Comparison of ENCODE assay signal across 19 mouse cellular contexts in genomic region chr8:44962572-44963231, GRCm38 (mm10). TPM values are rescaled to one million over a fixed set of nuclear protein-coding genes. Genes with fewer than 3 reads are reported as not detected.
DNase-seq lines count a peak whose midpoint lies in the region; ATAC-seq and TF ChIP-seq lines count a peak whose summit lies in the region.
"Had no signal": no experiment of that assay in that cellular context is flagged by ENCODE, and none has a peak within 500 bp of the region (broad histone marks: within the 10 kb centered on the region; RNA-seq: fewer than 3 reads in every experiment).

No protein-coding gene starts in this region.

- H3K36me3 ChIP-seq in heart, postnatal 0 days (replicated peaks; ENCODE audit: control insufficient read depth, insufficient read depth, low read length) = no peaks in the 10 kb centered on the region
- H3K36me3 ChIP-seq: G1E had no signal

- ATAC-seq in heart, postnatal 0 days (ENCODE audit: insufficient read depth, low read depth) = no peak
- ATAC-seq: CD4-positive, CD25-positive, alpha-beta regulatory T cell, adult 4 months; midbrain, embryonic 13.5 days had no signal

- DNase-seq in adrenal gland, adult (ENCODE audit: inconsistent age in 2 of 2, low spot score in 1 of 2) = peak; percentile 22 to 77
- DNase-seq in adrenal gland, postnatal 4 days (ENCODE audit: low spot score in 2 of 2) = no peak
- no peak for DNase-seq in heart, postnatal 0 days (ENCODE audit: low spot score)
- no peak for DNase-seq in heart, adult 8-10 months (ENCODE audit: low spot score)
- peak; percentile 52 for DNase-seq in ovary, adult 18-20 months (ENCODE audit: low spot score)
- DNase-seq in ovary, postnatal 14 days (ENCODE audit: low spot score) = no peak
- DNase-seq in left cerebral cortex, postnatal 36 days (ENCODE audit: low spot score in 2 of 2) = no peak
- no peak for DNase-seq in thymus, adult 18-20 months
- DNase-seq: cerebellum, adult 9-11 months; gastrocnemius, postnatal 14 days; kidney, postnatal 4 days; right cerebral cortex, adult 18-20 months had no signal

- WGBS in heart, postnatal 0 days = 72% methylated on average over 12 of the region's 12 CpGs

- no peak overlapping the region for H3K4me2 ChIP-seq in heart, postnatal 0 days (ENCODE audit: low read depth, low read length)
- H3K4me2 ChIP-seq: heart, embryonic 12.5 days; hindbrain, embryonic 14.5 days; limb, embryonic 15.5 days; midbrain, embryonic 13.5 days had no signal

- no peaks in the 10 kb centered on the region for H3K9me3 ChIP-seq in heart, postnatal 0 days (replicated peaks; ENCODE audit: control insufficient read depth, low read length)
- H3K9me3 ChIP-seq: forebrain, embryonic 10.5 days; heart, embryonic 12.5 days; limb, embryonic 15.5 days; midbrain, embryonic 13.5 days had no signal

- H3K27ac ChIP-seq in heart, postnatal 0 days (ENCODE audit: low read depth) = peak overlapping the region; percentile 26
- H3K27ac ChIP-seq: forebrain, embryonic 10.5 days; hindbrain, embryonic 14.5 days; limb, embryonic 15.5 days; midbrain, embryonic 13.5 days had no signal

- intact Hi-C loops in left cerebral cortex, postnatal 36 days (cut with DNase I) = no loop called here

- no peak overlapping the region for H3K9ac ChIP-seq in heart, postnatal 0 days (replicated peaks; ENCODE audit: low read depth, low read length)
- H3K9ac ChIP-seq: heart, embryonic 12.5 days; hindbrain, embryonic 14.5 days; limb, embryonic 15.5 days; midbrain, embryonic 13.5 days had no signal

- TF ChIP-seq CTCF in heart, postnatal 0 days (IDR thresholded peaks at IDR 0.05; ENCODE audit: low read depth) = no peak

- no peak overlapping the region for H3K4me3 ChIP-seq in heart, postnatal 0 days (ENCODE audit: low read depth, low read length)
- H3K4me3 ChIP-seq: forebrain, embryonic 10.5 days; heart, embryonic 12.5 days; limb, embryonic 15.5 days; midbrain, embryonic 13.5 days had no signal

- no peak for TF ChIP-seq EP300 in heart, postnatal 0 days (IDR thresholded peaks at IDR 0.05; ENCODE audit: low read depth)

- peaks cover 32% of the 10 kb centered on the region for H3K4me1 ChIP-seq in heart, postnatal 0 days (ENCODE audit: control insufficient read depth, insufficient read depth)

- no peaks in the 10 kb centered on the region for H3K27me3 ChIP-seq in heart, postnatal 0 days (ENCODE audit: control insufficient read depth, insufficient read depth, low read length)
- H3K27me3 ChIP-seq: heart, embryonic 12.5 days; limb, embryonic 15.5 days; midbrain, embryonic 13.5 days had no signal

RNA-seq across cellular contexts. Expression of gene Fat1, which starts 27.5 kb away (rescaled TPM):
- total RNA-seq in adrenal gland, postnatal 4 days (2021) = 10 to 100 TPM; 75.5 to 90.7 TPM
- total RNA-seq in heart, postnatal 0 days (2014; rRNA removed; ENCODE audit: low replicate concordance) = 42.8 and 51.3 TPM in 2 replicates
- polyA plus RNA-seq in heart, postnatal 0 days (2015; fragmentation: Nextera tagmentation; extraction: Ambion mirVana) = 4.0 and 5.1 TPM in 2 replicates
- 10 to 100 TPM; 14.4 to 18.3 (median 16.4) TPM for total RNA-seq in heart, adult 8-10 months (2022)
- total RNA-seq in left cerebral cortex, postnatal 36 days (2021) = 10 to 100 TPM; 28.8 to 40.0 TPM
- polyA plus RNA-seq: G1E had no signal

Comparison
In these comparisons a context has a peak if more than half of its experiments do, and no peak if none do; other contexts are left out.
1. DNase-seq: peak in adrenal gland, adult (2 of 2) and ovary, adult 18-20 months (single experiment); none in adrenal gland, postnatal 4 days (0 of 2), heart, postnatal 0 days (single experiment), heart, adult 8-10 months (single experiment), ovary, postnatal 14 days (single experiment), left cerebral cortex, postnatal 36 days (0 of 2) and thymus, adult 18-20 months (0 of 2).